Mouse (Mus musculus) right cerebral cortex, postnatal 36 days (tissue): ENCODE results near the gene Il1rl2.

Experiments
- DNase-seq, 2 experiments: peaks; one replicate each; pipeline ENCODE4 v3.0.0; 2022; ENCODE audit warnings: low spot score in 2 of 2, mixed read lengths in 1 of 2

The Il1rl2 gene

DNA sequence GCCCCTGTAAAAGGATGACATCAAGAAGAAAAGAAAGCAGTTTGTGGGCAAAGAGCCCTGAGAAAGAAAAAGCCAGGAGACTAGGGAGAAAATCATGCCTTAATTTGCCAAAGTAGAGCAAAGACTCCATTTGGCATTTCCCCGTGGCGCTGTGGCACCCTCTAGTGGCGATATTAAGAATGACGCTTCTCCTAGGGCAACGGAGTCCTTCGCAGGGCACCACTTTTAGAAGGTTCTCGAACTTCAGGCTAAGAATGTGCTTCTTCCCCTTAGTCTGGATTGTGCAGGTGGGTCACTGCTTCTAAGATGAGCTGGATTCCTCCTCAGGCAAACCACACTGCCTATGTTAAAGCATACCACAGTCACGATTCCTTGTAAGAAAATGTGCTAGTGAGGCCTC lies 54.4 kb downstream of the Il1rl2 start:
- DNase-seq, result no peak

DNA sequence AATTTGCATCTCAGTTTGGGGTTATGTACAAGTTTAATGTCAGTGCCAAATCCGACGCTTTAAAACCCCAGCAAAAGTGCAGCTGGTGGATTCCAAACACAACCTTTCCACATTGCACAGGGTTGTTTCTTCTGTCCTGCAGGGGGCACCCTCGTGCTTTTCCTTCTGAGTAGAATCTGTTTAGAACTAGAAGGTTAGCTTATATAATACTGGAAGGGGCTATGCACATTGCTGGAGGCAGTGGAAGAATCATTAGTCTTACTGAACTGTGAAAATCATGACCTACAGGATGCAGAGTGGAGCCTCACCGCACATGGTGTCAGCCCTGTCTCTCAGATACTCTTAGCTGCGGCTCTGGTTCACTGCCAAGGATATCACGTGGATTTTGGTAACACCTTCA lies 55.7 kb downstream of the Il1rl2 start:
- peak; percentile 44 to 49 for DNase-seq

DNA sequence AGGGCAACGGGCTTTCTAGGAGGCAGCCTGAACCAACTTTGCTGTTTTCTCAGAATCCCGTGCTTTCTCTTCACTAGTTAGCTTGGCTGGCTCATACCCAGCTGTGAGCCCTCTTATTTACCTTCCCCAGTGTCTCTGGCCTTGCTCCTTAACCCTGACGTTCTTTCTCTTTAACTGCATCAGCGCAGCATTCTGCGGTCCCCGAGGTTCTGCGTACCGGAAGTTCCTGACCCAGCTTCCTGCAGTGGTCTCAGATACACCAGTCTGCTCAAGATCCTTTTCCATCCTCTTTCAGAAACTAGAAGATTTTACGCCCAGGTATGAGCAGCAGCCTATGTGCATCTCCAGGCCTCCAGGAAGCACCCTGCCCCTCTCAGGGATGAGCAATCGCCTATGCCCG lies 56.6 kb downstream of the Il1rl2 start:
- DNase-seq, result no peak

DNA sequence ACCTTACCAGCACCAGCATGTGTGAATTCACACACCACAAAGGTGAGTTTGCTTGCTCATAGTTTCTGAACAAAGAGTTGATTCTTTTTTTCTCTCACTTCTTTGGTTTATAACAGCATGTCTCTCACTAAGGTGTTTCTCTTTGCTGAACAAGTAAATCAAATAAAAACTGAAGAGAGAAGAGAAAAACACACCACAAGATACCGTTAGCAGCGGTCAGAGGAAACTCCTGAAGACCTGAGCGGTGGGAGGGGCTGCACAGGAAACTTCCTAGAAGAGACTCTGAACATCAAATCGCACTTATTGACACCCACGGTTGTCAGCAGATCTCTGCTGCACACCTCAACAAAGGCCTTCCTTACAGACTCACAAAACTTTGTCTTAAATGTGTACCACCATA lies 58.4 kb downstream of the Il1rl2 start:
- DNase-seq, result no peak

DNA sequence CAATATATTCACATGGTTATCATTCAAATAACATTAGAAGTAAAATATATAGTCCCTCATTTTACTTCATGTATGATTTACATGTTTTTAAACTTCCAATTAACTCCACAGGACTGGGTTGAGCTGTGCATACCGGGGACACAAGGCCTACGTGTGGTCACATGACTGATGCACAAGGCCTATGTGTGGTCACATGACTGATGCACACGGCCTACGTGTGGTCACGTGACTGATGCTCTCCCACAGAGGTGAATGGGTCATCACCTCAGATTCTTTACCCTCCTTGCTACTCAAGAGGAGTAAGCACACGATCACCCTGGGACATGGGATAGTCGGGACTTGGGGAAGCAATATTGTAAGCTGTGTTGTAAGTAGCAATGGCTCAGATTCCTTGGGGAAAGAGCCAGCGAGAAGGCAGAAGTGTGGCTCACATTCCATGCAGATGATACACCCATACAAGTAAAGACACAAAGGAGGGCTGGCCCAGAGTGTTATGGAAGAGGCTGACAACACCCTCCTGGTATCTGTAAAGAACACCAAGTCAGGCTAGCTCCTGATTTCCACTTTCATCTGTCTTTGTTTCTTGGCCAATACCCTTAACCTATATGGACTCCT lies 60.6 kb downstream of the Il1rl2 start:
- no peak for DNase-seq

DNA sequence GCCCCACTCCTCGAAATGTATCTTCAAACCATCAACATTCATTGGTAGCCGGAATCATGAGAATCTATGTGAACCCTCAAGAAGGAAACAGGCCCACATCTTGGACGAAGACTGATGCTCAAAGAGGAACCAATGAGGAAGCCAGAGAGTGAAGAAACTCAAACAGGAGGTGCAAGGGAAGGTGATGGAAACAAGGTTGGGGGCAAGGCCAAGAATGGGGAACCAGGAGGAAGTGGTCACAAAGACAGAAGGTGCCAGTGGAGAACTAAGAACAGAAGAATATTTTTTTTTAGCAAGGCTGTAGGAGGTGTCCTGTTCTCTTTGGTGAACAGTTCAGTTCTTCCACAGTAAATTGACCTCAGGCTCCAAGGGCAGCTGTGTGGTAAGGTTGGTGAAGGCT lies 67.0 kb downstream of the Il1rl2 start:
- no peak for DNase-seq

DNA sequence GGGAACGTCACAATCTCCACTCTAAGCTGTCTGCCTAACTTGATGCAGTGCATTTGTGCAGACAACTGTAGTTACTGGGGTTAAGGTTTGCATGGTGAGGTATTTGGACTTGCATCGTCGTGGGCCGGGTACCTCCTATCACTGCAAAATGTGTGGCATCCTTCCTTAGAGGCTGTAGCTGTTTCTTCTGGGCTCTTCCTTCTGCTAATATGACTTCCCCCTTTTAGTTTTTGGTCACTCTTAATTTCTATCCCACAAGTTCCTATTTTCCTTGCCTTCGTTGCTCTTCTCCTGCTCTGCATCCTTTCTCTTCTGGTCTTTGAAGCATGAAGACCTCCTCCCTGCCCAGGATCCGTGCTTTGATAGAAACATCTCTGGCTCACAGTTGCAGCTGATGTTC lies 68.1 kb downstream of the Il1rl2 start:
- no peak for DNase-seq

DNA sequence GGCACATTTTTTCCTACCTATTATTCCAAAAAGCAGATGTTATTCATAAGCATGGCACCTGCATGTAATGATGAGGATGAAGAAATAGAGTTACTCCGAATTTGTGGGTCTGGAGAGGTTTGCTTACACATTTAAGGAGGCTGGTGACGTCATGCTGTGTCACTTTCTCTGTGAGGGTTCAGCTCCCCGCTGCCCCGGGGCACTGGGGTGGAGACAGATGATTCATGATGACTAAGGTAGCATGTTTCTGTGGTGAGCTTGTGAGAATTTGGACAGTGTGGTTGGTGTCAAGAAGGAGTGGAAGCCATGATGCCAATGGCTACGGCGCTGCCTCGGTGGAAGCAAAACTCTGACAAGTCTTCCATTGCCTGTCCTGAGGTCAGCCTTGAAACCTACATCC lies 68.8 kb downstream of the Il1rl2 start:
- DNase-seq, result no peak

DNA sequence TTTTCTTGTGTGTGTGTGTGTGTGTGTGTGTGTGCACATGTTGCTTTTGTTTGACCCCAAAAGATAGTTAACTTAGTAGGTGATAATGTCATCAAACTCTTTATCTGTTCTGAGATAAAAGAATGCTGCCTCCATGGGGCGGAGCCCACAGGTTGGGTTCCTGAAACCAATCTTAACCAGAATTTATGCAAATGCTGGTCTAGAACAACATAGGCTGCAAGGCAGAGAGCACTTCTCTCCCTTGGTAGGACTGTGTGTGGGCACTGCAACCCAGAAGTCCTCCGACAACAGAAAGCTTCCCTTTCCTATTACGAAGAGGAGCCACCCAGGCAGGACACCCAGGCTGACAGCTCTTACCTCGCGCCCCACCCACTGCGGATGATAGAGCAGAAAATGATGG lies 75.2 kb downstream of the Il1rl2 start:
- DNase-seq, result no peak

DNA sequence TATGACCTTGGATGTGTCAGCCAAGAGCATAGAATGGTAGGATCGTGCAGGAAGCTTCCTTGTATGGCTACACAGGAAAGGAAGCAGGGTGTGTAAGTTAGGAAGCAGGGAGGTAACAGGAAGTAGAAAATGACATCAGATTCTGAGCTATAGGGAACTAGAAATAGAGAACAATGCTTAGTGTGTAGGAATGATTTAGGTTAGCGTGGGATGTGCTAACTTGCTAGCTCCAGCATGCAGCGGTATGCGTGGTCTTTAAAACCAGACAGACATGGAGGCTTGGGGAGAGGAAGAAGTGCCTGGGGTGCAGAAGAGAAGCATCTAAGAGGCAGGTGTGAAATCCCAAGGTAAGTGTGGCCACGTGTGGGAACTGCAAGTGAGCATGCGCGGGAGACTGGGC lies 80.3 kb downstream of the Il1rl2 start:
- DNase-seq, result peak in 1 of 2 experiments; percentile 5

DNA sequence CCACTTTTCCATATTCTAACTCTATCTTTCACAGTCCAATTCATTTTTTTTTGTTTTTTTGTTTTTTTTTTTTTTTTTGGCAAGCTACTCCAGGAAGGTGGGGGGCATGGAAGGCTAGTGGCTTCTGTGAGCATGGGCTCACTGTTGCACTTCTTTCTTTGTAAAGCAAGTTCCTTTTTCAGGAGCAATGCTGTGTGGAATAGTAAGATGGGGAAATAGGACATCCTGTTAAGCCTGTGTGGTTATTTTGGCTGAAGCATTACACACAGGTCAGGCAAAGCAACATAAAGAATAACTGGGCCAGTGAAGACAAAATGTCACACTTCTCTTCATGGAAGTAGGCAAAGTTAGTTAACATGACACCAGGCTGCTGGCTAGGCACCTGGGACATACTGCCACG lies 85.5 kb downstream of the Il1rl2 start:
- DNase-seq, result no peak

DNA sequence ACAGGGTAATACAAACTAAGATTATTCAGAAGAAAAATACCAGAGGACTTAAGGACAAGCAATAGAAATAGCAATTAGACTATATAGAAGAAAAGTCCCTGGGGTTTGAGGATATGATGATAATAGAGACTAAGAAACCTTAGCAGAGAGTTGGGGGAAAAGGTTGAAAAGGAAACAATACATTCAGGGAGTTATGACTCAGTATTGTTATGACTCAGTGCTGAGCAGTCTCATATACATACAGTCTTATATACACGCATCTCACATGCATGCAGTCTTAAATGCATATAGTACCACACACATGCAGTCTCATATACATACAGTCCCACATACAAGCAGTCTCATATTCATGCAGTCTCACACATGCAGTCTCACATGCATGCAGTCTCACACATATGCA lies 88.6 kb downstream of the Il1rl2 start:
- DNase-seq, result no peak

DNA sequence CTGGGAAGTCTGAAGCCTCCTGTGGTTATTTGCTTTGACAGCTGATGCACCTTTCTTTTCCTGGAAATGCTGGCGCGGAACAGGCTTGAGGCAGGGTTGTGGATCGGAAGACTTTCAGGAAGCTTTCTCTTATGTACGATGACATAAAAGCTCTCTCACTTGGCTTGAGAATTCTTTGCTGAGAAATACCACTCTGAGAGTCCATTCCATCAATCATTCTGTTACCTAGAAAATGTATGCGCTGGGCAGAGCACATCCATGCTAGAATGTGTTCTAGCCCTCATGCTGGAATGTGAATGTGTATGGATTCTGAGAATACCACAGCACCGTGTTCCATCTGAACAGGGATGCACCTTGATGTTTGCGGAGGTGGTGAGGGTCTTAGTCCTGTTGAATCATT lies 89.9 kb downstream of the Il1rl2 start:
- DNase-seq, result no peak

DNA sequence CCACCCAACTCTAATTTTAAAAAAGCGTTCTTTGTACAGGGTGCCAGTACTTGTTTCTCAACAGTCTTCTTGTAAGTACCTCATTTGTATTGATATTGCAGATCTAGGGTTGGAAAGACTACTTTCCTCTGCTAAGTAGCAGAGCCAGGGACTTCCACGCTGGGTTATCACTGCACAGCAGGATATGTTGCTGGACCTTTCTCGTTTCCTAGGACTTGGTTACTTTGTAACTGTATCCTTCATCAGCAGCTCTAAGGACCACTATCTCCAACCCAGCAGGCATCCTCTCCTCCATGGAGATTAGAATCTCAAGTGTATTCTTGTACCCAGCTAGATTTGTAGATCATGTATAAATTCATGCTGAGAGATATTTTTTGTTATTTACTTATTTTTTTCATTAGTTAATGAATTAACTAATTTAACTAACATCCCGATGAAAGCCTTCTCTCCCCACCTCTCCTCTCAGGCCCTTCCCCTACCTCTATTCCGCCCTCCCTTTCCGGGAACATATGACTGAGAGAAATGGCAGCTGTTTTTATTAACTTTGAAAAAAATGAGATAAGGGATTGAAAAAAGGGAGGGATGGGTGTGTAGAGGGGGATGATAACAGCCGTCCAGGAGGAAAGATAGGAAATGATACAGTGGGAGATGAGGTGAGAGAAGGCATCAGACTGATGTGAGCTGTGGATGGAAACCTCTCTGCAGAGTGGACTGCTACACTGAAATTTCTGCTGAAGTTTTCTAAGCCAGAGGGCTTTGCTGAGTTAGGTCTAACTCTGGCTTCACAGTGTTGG lies 90.7 kb downstream of the Il1rl2 start:
- DNase-seq, result no peak

DNA sequence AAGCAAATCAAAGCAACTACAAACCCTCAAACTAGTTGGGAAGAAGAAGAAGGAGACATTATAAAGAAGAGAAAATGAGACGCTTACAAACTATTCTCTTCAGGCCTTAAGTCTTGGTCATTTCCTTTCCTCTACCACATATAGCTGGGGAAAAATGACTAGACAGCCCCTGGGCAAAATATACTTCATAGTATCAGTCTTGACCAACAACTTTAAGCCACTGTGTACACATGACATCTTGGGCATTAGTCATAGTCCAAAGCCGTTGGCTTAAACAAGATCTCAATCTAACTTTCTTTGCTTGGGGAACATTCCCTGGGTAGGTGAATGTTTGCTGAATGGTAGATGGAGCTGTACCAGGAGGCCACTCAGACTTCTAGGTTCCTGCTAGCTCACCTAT lies 92.6 kb downstream of the Il1rl2 start:
- DNase-seq, result no peak
